Mouse (Mus musculus) liver, embryonic 15.5 days (tissue): Measurements from ENCODE around the gene Aqp7. TPM values are rescaled to one million over a fixed set of nuclear protein-coding genes. Genes with fewer than 3 reads are reported as not detected.
"Not testable (repeated sequence)": the region's sequence is repeated elsewhere in the genome, so short reads cannot be mapped to it uniquely, and the experiment has no call there.

Source experiments
- ATAC-seq: fragments of 200-750 bp; cut with Nextera tagmentation; 2 replicates; pipeline ENCODE4 v1.8.0; 2017; ENCODE audit warnings: moderate number of reproducible peaks, mild to moderate bottlenecking, moderate library complexity; ENCODE audit not compliant: insufficient read depth
- H3K27ac ChIP-seq: fragments of 300-500 bp; sonication (generic); replicated peaks from 2 replicates; pipeline ENCODE4 v1.5.1; 2015; ENCODE audit warnings: mild to moderate bottlenecking, inconsistent platforms
- H3K27me3 ChIP-seq: fragments of 300-500 bp; sonication (generic); 2 replicates; pipeline ENCODE4 v1.6.1; 2015; ENCODE audit warnings: mild to moderate bottlenecking, inconsistent platforms
- H3K36me3 ChIP-seq: fragments of 300-500 bp; sonication (generic); replicated peaks from 2 replicates; pipeline ENCODE4 v1.6.1; 2015; ENCODE audit warnings: moderate library complexity, mild to moderate bottlenecking, inconsistent platforms
- H3K4me1 ChIP-seq: fragments of 300-500 bp; sonication (generic); replicated peaks from 2 replicates; pipeline ENCODE4 v1.6.1; 2015; ENCODE audit warnings: inconsistent platforms
- H3K4me2 ChIP-seq: fragments of 300-500 bp; sonication (generic); 2 replicates; pipeline ENCODE4 v1.6.1; 2015; ENCODE audit warnings: moderate library complexity, mild to moderate bottlenecking, inconsistent platforms
- H3K4me3 ChIP-seq: fragments of 300-500 bp; sonication (generic); replicated peaks from 2 replicates; pipeline ENCODE4 v1.5.1; 2015; ENCODE audit warnings: mild to moderate bottlenecking, inconsistent platforms
- H3K9ac ChIP-seq: fragments of 300-500 bp; sonication (generic); 2 replicates; pipeline ENCODE4 v1.6.1; 2015; ENCODE audit warnings: moderate library complexity, mild to moderate bottlenecking, inconsistent platforms
- H3K9me3 ChIP-seq: fragments of 300-500 bp; sonication (generic); replicated peaks from 2 replicates; pipeline ENCODE4 v1.6.1; 2016; ENCODE audit warnings: inconsistent platforms
- WGBS: fragments of 180-500 bp; shearing (Covaris S2); methylation state at CpG from one replicate; pipeline ENCODE4 v1.1.7; 2015; ENCODE audit warnings: mixed read lengths; ENCODE audit not compliant: insufficient replicate concordance; 5-methylcytosine and 5-hydroxymethylcytosine counted together
- polyA plus RNA-seq: library from polyadenylated mRNA; unstranded; fragments of >200 nt; fragmentation: Nextera tagmentation; extraction: Ambion mirVana; gene quantifications from 2 replicates; pipeline ENCODE4 v1.2.1, GENCODE M21; 2015

Aqp7 gene
- polyA plus RNA-seq, 1 experiment from 2014 or later: 0.79 TPM

GRCm38 (mm10) chr4:41084819-41085218 lies 36.9 kb upstream of the Aqp7 start:
- no peaks in the 10 kb centered on the region for H3K36me3 ChIP-seq
- WGBS: 66% methylated on average over 4 of the region's 4 CpGs
- H3K9ac ChIP-seq: no peak overlapping the region

GRCm38 (mm10) chr4:41082803-41083202 lies 34.9 kb upstream of the Aqp7 start:
- H3K27me3 ChIP-seq, H3K4me3 ChIP-seq, H3K9ac ChIP-seq, H3K9me3 ChIP-seq, H3K36me3 ChIP-seq: not testable (repeated sequence)
- WGBS: 22% methylated on average over 4 of the region's 4 CpGs
- H3K4me2 ChIP-seq: peak overlapping the region; percentile 15; the same call in 1 of the 2 replicates
- ATAC-seq: peak; percentile 29
- H3K4me1 ChIP-seq: peaks cover 70% of the 10 kb centered on the region
- H3K27ac ChIP-seq: peak overlapping the region; percentile 71

More at GRCm38 (mm10) chr4:41084819-41085218, 36.9 kb upstream of the Aqp7 start:
- Histone ChIP-seq H3K4me2 (no peak overlapping the region), H3K4me3 (no peak overlapping the region), H3K9me3 (no peaks in the 10 kb centered on the region), H3K4me1 (peaks cover 85% of the 10 kb centered on the region), H3K27me3 (0 out of 2 replicates have a peak, but pooled peaks cover 4% of the 10 kb centered on the region), H3K27ac (no peak overlapping the region; the same call in 1 of the 2 replicates)
- no peak for ATAC-seq

- peak; percentile 63 for ATAC-seq
- H3K4me1 ChIP-seq: peaks cover 59% of the 10 kb centered on the region
- H3K4me2 ChIP-seq: no peak overlapping the region
- peak overlapping the region; percentile 51; the same call in 1 of the 2 replicates for H3K27ac ChIP-seq
- no peak overlapping the region for H3K9ac ChIP-seq
- no peak overlapping the region for H3K4me3 ChIP-seq
- WGBS: 49% methylated on average over 5 of the region's 5 CpGs
- H3K27me3 ChIP-seq: peaks cover 5% of the 10 kb centered on the region; the same call in 1 of the 2 replicates
- H3K9me3 ChIP-seq: no peaks in the 10 kb centered on the region
- no peaks in the 10 kb centered on the region for H3K36me3 ChIP-seq
These were observed 33.8 kb upstream of the Aqp7 start for GRCm38 (mm10) chr4:41081733-41082132.

- no peak overlapping the region for H3K9ac ChIP-seq
- no peak overlapping the region for H3K4me3 ChIP-seq
- H3K36me3 ChIP-seq: no peaks in the 10 kb centered on the region
- H3K27me3 ChIP-seq: peaks cover 15% of the 10 kb centered on the region; the same call in 1 of the 2 replicates
- 45% methylated on average over 6 of the region's 6 CpGs for WGBS
- no peak overlapping the region for H3K4me2 ChIP-seq
- peaks cover 33% of the 10 kb centered on the region for H3K4me1 ChIP-seq
- ATAC-seq: no peak
- H3K9me3 ChIP-seq: no peaks in the 10 kb centered on the region
- H3K27ac ChIP-seq: no peak overlapping the region
These were observed 30.8 kb upstream of the Aqp7 start for GRCm38 (mm10) chr4:41078726-41079125.

GRCm38 (mm10) chr4:41074461-41074860 lies 26.5 kb upstream of the Aqp7 start:
- 65% methylated on average over 6 of the region's 6 CpGs for WGBS
- Histone ChIP-seq H3K27ac (no peak overlapping the region), H3K4me2 (no peak overlapping the region), H3K36me3 (no peaks in the 10 kb centered on the region), H3K4me3 (no peak overlapping the region), H3K27me3 (peaks cover 15% of the 10 kb centered on the region; the same call in 1 of the 2 replicates), H3K4me1 (peaks cover 11% of the 10 kb centered on the region), H3K9me3 (no peaks in the 10 kb centered on the region), H3K9ac (no peak overlapping the region)
- ATAC-seq: no peak

GRCm38 (mm10) chr4:41073008-41073817 lies 25.3 kb upstream of the Aqp7 start:
- Histone ChIP-seq H3K36me3 (no peaks in the 10 kb centered on the region), H3K4me1 (peaks cover 6% of the 10 kb centered on the region; the same call in 1 of the 2 replicates), H3K27me3 (peaks cover 15% of the 10 kb centered on the region; the same call in 1 of the 2 replicates), H3K9me3 (no peaks in the 10 kb centered on the region), H3K4me2 (no peak overlapping the region; the same call in 1 of the 2 replicates), H3K4me3 (no peak overlapping the region), H3K27ac (no peak overlapping the region), H3K9ac (no peak overlapping the region)
- ATAC-seq: no peak
- 34% methylated on average over 12 of the region's 12 CpGs for WGBS

GRCm38 (mm10) chr4:41071500-41072429 lies 23.8 kb upstream of the Aqp7 start:
- H3K27ac ChIP-seq: no peak overlapping the region

GRCm38 (mm10) chr4:41065196-41065595 lies 17.3 kb upstream of the Aqp7 start:
- ATAC-seq: no peak
- no peaks in the 10 kb centered on the region for H3K9me3 ChIP-seq
- H3K27me3 ChIP-seq: peaks cover 22% of the 10 kb centered on the region
- WGBS: 81% methylated on average over 4 of the region's 4 CpGs
- H3K36me3 ChIP-seq: no peaks in the 10 kb centered on the region
- H3K27ac ChIP-seq: no peak overlapping the region
- no peak overlapping the region for H3K4me3 ChIP-seq
- H3K4me2 ChIP-seq: no peak overlapping the region
- H3K4me1 ChIP-seq: no peaks in the 10 kb centered on the region
- H3K9ac ChIP-seq: no peak overlapping the region

More at GRCm38 (mm10) chr4:41071500-41072429, 23.8 kb upstream of the Aqp7 start:
- ATAC-seq: no peak
- Histone ChIP-seq H3K9ac (no peak overlapping the region), H3K27me3 (peaks cover 10% of the 10 kb centered on the region; the same call in 1 of the 2 replicates), H3K4me2 (no peak overlapping the region), H3K36me3 (no peaks in the 10 kb centered on the region), H3K4me1 (peaks cover 6% of the 10 kb centered on the region; the same call in 1 of the 2 replicates), H3K9me3 (no peaks in the 10 kb centered on the region), H3K4me3 (no peak overlapping the region)
- 67% methylated on average over 14 of the region's 14 CpGs for WGBS

- Histone ChIP-seq H3K4me2 (peak overlapping the region; percentile 32), H3K27ac (no peak overlapping the region), H3K4me3 (0 out of 2 replicates have a peak overlapping the region, but pooled peaks have one; percentile 10), H3K27me3 (peaks cover 26% of the 10 kb centered on the region), H3K9me3 (no peaks in the 10 kb centered on the region), H3K9ac (no peak overlapping the region), H3K4me1 (no peaks in the 10 kb centered on the region; the same call in 1 of the 2 replicates), H3K36me3 (no peaks in the 10 kb centered on the region)
- ATAC-seq: no peak
- WGBS: 25% methylated on average over 16 of the region's 16 CpGs
These were observed 16.1 kb upstream of the Aqp7 start for GRCm38 (mm10) chr4:41063894-41064673.

- H3K27ac ChIP-seq: no peak overlapping the region
- no peak overlapping the region for H3K9ac ChIP-seq
- no peaks in the 10 kb centered on the region for H3K9me3 ChIP-seq
- no peak overlapping the region for H3K4me3 ChIP-seq
- H3K4me2 ChIP-seq: no peak overlapping the region
- H3K36me3 ChIP-seq: no peaks in the 10 kb centered on the region
- no peak for ATAC-seq
- peaks cover 4% of the 10 kb centered on the region; the same call in 1 of the 2 replicates for H3K4me1 ChIP-seq
- WGBS: 55% methylated on average over 3 of the region's 3 CpGs
- H3K27me3 ChIP-seq: peaks cover 26% of the 10 kb centered on the region
These were observed 15.4 kb upstream of the Aqp7 start for GRCm38 (mm10) chr4:41063351-41063750.
